Mouse (Mus musculus): ENCODE data around the gene Olfr853.

Gene Olfr853

DNA sequence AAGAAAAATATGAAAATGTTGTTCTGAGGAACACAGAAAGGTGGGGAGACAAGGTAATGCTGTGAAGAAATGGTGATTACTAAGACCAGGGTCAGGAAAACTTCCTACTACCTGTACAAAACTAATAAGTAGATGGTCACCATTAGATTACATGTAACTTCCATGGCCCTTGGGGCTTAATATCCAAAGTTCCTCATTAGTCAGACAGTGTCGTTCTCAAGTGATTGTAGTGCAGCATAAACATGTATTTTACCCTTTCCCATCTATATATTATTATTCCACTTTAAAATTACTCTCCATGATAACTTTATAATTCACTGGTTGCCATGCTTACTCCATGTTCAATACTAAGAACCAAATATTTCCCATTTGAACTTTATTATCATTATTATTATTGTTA is at the start of gene Olfr853:
TSS of gene Olfr853 (minus strand) at position 101 of the 400 bp plus-strand sequence.
- DNase-seq (ENCODE audit: low read depth) = no peak

DNA sequence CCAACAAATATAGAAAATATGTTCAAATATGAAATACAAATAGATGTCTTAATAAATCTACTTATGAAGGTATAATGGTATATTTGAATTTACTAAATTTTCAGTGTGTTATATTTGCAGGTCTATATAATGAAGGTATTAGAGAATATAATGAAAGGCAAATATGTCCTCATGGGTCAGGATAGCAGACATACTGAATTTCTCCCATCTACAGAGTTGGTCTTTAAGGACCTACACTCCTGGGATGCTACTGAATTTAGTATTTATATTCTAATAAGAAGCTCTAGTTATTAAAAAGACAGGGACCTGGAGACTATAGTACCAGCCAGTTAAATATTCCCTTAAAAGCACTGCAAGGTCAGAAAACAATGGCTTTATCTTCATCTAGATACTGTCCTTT is 41.4 kb upstream of the Olfr853 start, which contains the start of gene Olfr855:
TSS of gene Olfr855 (plus strand) at position 301 of the 400 bp plus-strand sequence.
- no peak for DNase-seq (ENCODE audit: low read depth)

DNA sequence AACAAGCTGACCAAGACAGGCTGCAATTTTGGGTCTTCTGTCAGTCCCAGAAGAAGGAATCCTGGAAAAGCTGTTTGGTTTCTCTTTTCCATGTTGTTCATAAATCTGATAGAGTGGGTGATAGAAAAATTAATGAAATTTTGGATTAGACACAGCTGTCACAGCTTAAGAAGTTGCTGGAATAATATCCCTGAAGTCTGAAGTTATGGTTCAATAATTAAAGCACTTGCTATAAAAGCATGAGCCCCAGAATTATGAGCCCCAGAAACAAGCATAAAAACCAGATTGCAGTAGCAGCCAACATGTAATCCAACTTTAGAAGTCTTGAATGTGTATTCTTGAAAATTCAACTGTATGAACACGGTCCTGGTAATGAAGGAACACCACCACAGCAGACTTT is 26.4 kb upstream of the Olfr853 start, which contains the start of gene Olfr854:
TSS of gene Olfr854 (minus strand) at position 101 of the 400 bp plus-strand sequence.
- no peak for DNase-seq (ENCODE audit: low read depth)

DNA sequence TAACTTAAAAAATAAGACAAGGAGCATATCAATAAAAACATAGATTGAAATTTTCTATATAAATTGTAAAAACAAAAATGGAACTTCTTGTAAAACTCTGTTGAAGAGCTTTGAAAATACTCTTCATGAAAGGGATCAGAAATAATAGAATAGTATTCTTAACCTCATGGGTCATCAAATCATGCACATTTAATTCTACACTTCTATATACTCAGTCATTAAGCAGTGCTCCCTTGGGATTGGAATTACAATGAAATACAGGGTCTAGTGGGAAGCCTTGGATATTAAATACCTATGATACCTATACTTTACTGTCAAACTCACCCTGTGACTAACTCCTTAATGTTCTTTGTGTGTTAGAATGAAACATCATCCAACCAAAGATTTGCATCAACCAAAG is 47.9 kb downstream of the Olfr853 start, which contains the start of gene Olfr851:
TSS of gene Olfr851 (plus strand) at position 301 of the 400 bp plus-strand sequence.
- no peak for DNase-seq (ENCODE audit: low read depth)

All from c-Kit-positive CD71-negative TER-119-negative erythroid progenitor cells, embryonic 14.5 days (primary cell).